Mouse (Mus musculus) cortical plate, adult 2 months (tissue): ENCODE data around the gene Anks6.

ENCODE experiments used
- CTCF ChIP-seq: fragments of 200-500 bp; IDR thresholded peaks from 2 replicates; pipeline ENCODE4 v1.5.1; 2011; ENCODE audit warnings: mild to moderate bottlenecking, control low read depth, low read length; ENCODE audit not compliant: insufficient read depth; ENCODE audit errors: extremely low read depth
- POLR2A ChIP-seq: fragments of 200-500 bp; IDR thresholded peaks from 2 replicates; pipeline ENCODE4 v1.6.1; 2011; ENCODE audit warnings: mild to moderate bottlenecking, low read length, control low read depth; ENCODE audit not compliant: insufficient read depth; ENCODE audit errors: extremely low read depth

DNA sequence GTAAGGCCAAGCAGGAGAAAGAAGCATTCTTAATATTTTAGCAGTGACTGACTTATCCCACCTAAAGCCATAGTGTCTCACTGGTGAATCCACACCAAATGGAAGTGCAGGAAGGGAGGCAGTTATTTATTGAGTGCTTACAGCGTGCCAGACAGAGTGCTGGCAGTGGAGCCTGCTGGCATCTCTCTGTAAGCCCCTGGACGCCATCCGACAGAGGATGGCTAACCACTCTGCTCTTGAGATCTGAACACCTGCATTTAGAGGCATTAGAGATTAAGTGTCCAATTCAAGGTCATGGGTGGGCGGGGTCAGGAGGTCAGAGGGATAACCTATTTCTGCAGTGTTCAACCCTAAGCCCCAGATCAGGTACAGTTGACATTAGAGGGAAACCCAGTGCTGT lies 68.4 kb downstream of the Anks6 start:
- TF ChIP-seq CTCF (no peak), POLR2A (no peak)
